Mouse (Mus musculus): ENCODE data around the gene Pik3ca. TPM values are rescaled to one million over a fixed set of nuclear protein-coding genes. Genes with fewer than 3 reads are reported as not detected.

Pik3ca gene
- polyA plus RNA-seq, 1 experiment from 2014 or later, result 14.4 TPM

DNA sequence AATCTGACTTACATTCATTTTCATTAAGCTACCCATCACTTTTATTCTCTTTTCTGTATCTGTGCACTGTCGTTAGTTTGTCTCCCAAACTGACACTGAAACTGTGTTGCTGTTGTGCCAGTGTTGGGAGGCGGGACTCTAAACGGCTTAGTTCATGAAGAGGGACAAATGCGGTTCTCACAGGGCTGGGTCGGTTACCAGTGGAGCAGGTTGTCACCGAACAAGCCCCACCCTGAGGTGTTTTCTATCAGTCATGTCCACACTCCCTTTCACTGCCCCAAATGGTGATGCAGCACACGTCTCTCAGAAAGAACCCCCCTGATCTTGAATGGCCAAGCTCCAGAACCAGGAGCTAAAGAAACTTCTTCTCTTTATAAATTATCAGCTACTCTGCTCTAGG lies 25.5 kb upstream of the Pik3ca start:
- 64% methylated on average over 7 of the region's 7 CpGs for WGBS

DNA sequence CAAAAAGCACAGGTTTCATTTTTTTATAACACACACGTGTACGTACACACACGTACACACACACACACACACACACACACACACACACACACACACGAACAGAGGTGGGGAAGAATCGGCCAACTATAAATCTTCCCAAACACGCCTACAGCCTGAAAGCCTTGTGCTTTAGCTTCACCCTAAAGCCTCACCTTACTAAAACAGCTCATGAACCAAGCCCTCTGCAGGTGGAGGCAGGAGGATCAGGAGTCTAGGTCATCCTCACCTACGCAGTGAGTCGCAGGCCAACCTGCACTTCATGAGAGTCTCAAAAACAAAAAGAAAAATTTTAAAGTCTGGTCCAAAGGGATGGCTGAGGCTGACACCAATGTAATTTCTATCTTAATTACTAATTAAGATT lies 25.0 kb upstream of the Pik3ca start:
- 70% methylated on average over 8 of the region's 8 CpGs for WGBS
- Histone ChIP-seq H3K36me3 (ENCODE audit: control insufficient read depth, insufficient read depth, low read length) (no peaks in the 10 kb centered on the region), H3K27ac (ENCODE audit: low read length) (no peak overlapping the region), H3K27me3 (ENCODE audit: control insufficient read depth, insufficient read depth, low read length) (no peaks in the 10 kb centered on the region), H3K4me3 (ENCODE audit: low read depth, low read length) (no peak overlapping the region), H3K4me2 (replicated peaks; ENCODE audit: low read depth, low read length) (no peak overlapping the region), H3K4me1 (ENCODE audit: control insufficient read depth, insufficient read depth, low read length) (no peaks in the 10 kb centered on the region), H3K9ac (replicated peaks; ENCODE audit: low read depth, low read length) (no peak overlapping the region), H3K9me3 (ENCODE audit: control insufficient read depth, low read depth, low read length) (no peaks in the 10 kb centered on the region)
- no peak for ATAC-seq (ENCODE audit: insufficient number of reproducible peaks, insufficient read depth, low FRiP score, low read depth)

More for the DNA sequence above, 25.5 kb upstream of the Pik3ca start:
- Histone ChIP-seq H3K9ac (replicated peaks; ENCODE audit: low read depth, low read length) (no peak overlapping the region), H3K27ac (ENCODE audit: low read length) (no peak overlapping the region), H3K4me2 (replicated peaks; ENCODE audit: low read depth, low read length) (no peak overlapping the region), H3K36me3 (ENCODE audit: control insufficient read depth, insufficient read depth, low read length) (no peaks in the 10 kb centered on the region), H3K9me3 (ENCODE audit: control insufficient read depth, low read depth, low read length) (no peaks in the 10 kb centered on the region), H3K27me3 (ENCODE audit: control insufficient read depth, insufficient read depth, low read length) (no peaks in the 10 kb centered on the region), H3K4me1 (ENCODE audit: control insufficient read depth, insufficient read depth, low read length) (no peaks in the 10 kb centered on the region), H3K4me3 (ENCODE audit: low read depth, low read length) (no peak overlapping the region)
- no peak for ATAC-seq (ENCODE audit: insufficient number of reproducible peaks, insufficient read depth, low FRiP score, low read depth)

DNA sequence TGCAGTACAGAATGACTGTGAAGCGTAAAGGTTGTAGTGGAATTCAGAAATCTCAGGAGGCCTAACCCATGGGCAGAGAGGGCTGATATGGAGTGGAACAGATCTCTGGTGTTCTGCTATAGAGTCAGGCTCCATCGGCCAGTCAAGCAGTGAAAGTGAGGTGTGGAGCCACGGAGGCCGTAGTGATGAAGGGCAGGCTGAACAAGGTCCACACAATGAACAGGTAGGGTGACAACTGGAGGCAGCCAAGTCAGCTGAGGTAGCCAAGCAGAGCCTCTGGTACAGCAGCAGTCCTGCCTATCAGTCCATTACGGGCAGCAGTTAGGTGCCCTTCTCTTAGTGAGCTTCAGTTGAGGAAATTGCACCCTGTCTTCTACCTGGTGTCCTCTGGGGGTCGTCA lies 24.2 kb upstream of the Pik3ca start:
- Histone ChIP-seq H3K4me2 (replicated peaks; ENCODE audit: low read depth, low read length) (no peak overlapping the region), H3K4me3 (ENCODE audit: low read depth, low read length) (no peak overlapping the region), H3K27me3 (ENCODE audit: control insufficient read depth, insufficient read depth, low read length) (no peaks in the 10 kb centered on the region), H3K9ac (replicated peaks; ENCODE audit: low read depth, low read length) (no peak overlapping the region), H3K4me1 (ENCODE audit: control insufficient read depth, insufficient read depth, low read length) (no peaks in the 10 kb centered on the region), H3K36me3 (ENCODE audit: control insufficient read depth, insufficient read depth, low read length) (no peaks in the 10 kb centered on the region), H3K9me3 (ENCODE audit: control insufficient read depth, low read depth, low read length) (no peaks in the 10 kb centered on the region), H3K27ac (ENCODE audit: low read length) (no peak overlapping the region)
- WGBS, result 77% methylated on average over 6 of the region's 6 CpGs
- no peak for ATAC-seq (ENCODE audit: insufficient number of reproducible peaks, insufficient read depth, low FRiP score, low read depth)

DNA sequence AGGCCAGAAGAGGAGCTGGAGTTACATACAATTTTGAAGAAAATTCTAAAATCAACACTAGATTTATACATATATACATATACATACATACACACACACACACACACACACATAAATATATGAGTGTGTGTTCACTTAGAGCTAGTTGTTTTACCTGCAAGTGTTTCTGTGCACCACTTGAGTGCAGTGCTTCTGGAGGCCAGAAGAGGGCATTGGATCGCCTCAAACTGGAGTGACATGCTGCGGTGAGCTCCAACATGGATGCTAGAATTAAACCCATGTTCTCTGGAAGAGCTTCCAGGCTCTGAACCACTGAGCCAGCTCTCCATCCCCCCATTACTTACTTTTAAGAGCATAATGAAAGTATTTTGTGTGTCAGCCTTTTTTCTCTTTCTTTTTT lies 17.6 kb upstream of the Pik3ca start:
- Histone ChIP-seq H3K4me3 (ENCODE audit: low read depth, low read length) (no peak overlapping the region), H3K9me3 (ENCODE audit: control insufficient read depth, low read depth, low read length) (no peaks in the 10 kb centered on the region), H3K4me1 (ENCODE audit: control insufficient read depth, insufficient read depth, low read length) (no peaks in the 10 kb centered on the region), H3K36me3 (ENCODE audit: control insufficient read depth, insufficient read depth, low read length) (no peaks in the 10 kb centered on the region), H3K9ac (replicated peaks; ENCODE audit: low read depth, low read length) (no peak overlapping the region), H3K27ac (ENCODE audit: low read length) (no peak overlapping the region), H3K4me2 (replicated peaks; ENCODE audit: low read depth, low read length) (no peak overlapping the region), H3K27me3 (ENCODE audit: control insufficient read depth, insufficient read depth, low read length) (no peaks in the 10 kb centered on the region)
- WGBS, result 37% methylated on average over 2 of the region's 2 CpGs
- no peak for ATAC-seq (ENCODE audit: insufficient number of reproducible peaks, insufficient read depth, low FRiP score, low read depth)

DNA sequence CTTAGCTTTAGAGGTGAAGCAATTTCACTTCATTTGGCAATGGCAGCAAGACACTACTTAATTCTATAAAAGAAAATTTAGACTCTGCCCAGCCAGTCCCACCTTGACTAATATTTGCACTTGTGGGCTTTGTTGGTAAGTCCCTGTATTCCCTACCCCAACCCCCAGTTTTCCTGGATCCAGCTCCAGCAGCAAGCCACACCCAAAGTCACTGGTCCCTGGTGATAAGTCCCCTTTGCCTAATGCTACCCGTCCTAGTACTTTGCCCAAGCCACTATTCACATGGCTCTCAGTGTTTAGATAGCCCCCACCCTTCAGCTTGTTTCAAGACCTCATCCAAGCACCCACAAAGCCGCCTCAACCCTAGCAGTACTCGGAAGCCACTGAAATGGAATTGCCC lies 15.9 kb upstream of the Pik3ca start:
- Histone ChIP-seq H3K27me3 (ENCODE audit: control insufficient read depth, insufficient read depth, low read length) (no peaks in the 10 kb centered on the region), H3K4me3 (ENCODE audit: low read depth, low read length) (no peak overlapping the region), H3K4me2 (replicated peaks; ENCODE audit: low read depth, low read length) (no peak overlapping the region), H3K36me3 (ENCODE audit: control insufficient read depth, insufficient read depth, low read length) (no peaks in the 10 kb centered on the region), H3K9me3 (ENCODE audit: control insufficient read depth, low read depth, low read length) (no peaks in the 10 kb centered on the region), H3K9ac (replicated peaks; ENCODE audit: low read depth, low read length) (no peak overlapping the region), H3K27ac (ENCODE audit: low read length) (no peak overlapping the region; the same call in 1 of the 2 replicates), H3K4me1 (ENCODE audit: control insufficient read depth, insufficient read depth, low read length) (no peaks in the 10 kb centered on the region)
- peak; percentile 84 for ATAC-seq (ENCODE audit: insufficient number of reproducible peaks, insufficient read depth, low FRiP score, low read depth)
- WGBS, result 61% methylated on average over 3 of the region's 3 CpGs

DNA sequence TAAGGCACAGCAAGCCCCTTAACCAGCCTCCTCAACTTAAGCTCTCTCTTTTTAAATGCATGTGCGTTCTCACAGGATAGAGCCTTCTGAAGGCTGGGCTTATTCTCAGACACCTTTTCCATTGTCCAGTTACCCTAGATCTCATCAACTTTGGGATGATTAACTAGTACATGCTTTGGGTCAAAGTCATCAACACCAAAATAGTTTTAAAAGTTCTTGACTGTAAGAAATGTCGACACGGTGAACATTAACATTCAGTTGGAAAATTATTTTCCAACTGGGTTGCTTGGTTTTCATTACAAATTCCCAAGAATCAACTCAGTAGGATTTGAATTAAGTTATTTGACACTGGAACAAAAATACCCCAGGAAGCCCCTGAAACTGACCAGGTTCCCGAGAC lies 4.6 kb upstream of the Pik3ca start:
- no peaks in the 10 kb centered on the region for H3K4me1 ChIP-seq (ENCODE audit: control insufficient read depth, insufficient read depth, low read length)
- no peak for ATAC-seq (ENCODE audit: insufficient number of reproducible peaks, insufficient read depth, low FRiP score, low read depth)

DNA sequence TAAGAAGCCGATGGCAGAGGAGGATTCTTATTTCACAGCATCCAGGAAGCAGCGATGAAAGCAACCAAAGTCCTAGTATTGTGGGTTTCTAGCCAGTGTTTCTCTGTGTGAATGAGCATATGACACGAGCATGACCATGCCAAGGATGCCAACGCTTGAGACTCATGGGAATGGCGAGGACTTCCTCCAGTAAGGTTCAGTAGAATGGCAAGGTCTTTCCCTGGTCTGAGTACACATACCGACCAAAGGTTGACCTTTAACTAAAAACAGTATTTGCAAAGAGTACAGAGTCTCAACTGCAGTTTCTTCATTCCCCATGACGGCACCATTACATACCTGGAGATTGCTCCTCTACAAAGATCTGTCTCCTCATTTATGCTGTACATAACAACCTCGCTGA lies 3.5 kb upstream of the Pik3ca start:
- Histone ChIP-seq H3K4me1 (ENCODE audit: control insufficient read depth, insufficient read depth, low read length) (peaks cover 6% of the 10 kb centered on the region; the same call in 1 of the 2 replicates), H3K9me3 (ENCODE audit: control insufficient read depth, low read depth, low read length) (no peaks in the 10 kb centered on the region), H3K36me3 (ENCODE audit: control insufficient read depth, insufficient read depth, low read length) (no peaks in the 10 kb centered on the region), H3K27me3 (ENCODE audit: control insufficient read depth, insufficient read depth, low read length) (no peaks in the 10 kb centered on the region), H3K27ac (ENCODE audit: low read length) (no peak overlapping the region), H3K4me3 (ENCODE audit: low read depth, low read length) (no peak overlapping the region), H3K9ac (replicated peaks; ENCODE audit: low read depth, low read length) (no peak overlapping the region), H3K4me2 (replicated peaks; ENCODE audit: low read depth, low read length) (no peak overlapping the region)
- ATAC-seq (ENCODE audit: insufficient number of reproducible peaks, insufficient read depth, low FRiP score, low read depth), result no peak
- 84% methylated on average over 8 of the region's 8 CpGs for WGBS

More for the DNA sequence above, 4.6 kb upstream of the Pik3ca start:
- Histone ChIP-seq H3K4me2 (replicated peaks; ENCODE audit: low read depth, low read length) (no peak overlapping the region), H3K9ac (replicated peaks; ENCODE audit: low read depth, low read length) (no peak overlapping the region), H3K27me3 (ENCODE audit: control insufficient read depth, insufficient read depth, low read length) (no peaks in the 10 kb centered on the region), H3K36me3 (ENCODE audit: control insufficient read depth, insufficient read depth, low read length) (no peaks in the 10 kb centered on the region), H3K4me3 (ENCODE audit: low read depth, low read length) (no peak overlapping the region), H3K27ac (ENCODE audit: low read length) (no peak overlapping the region), H3K9me3 (ENCODE audit: control insufficient read depth, low read depth, low read length) (no peaks in the 10 kb centered on the region)
- 92% methylated on average over 4 of the region's 4 CpGs for WGBS

DNA sequence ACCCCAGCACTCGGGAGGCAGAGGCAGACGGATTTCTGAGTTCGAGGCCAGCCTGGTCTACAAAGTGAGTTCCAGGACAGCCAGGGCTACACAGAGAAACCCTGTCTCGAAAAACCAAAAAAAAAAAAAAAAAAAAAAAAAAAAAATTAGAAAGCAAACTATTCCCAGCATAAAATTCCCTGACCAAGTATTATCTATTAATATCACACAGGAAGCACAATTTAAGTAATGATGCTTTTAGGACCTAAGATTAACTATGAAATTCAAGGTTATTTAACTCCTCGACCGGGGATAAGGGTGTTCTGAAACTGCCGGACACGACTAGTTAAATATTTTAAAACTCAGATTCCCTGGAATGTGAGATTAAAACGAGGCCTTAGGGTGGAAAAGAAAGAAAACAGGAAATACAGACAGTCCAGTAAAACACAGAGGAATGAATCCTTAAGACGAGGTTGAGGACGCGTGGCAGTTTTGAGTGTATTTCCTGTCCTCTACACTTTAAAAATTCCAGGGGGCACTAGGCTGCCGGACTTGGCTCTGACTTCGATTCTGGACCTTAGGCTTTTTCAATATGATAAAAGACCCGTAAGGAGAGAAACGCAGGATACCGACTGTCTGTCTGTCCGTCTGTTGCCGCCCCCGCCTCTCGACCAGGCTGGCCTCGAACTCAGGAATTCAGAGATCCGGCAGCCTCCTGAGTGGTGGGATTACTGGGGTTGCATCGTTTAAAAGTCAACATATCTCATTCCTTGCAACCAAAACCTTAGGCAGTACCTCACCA lies 1.5 kb upstream of the Pik3ca start:
- WGBS, result 16% methylated on average over 23 of the region's 24 CpGs
- no peaks in the 10 kb centered on the region for H3K27me3 ChIP-seq (ENCODE audit: control insufficient read depth, insufficient read depth, low read length)
- H3K9me3 ChIP-seq (ENCODE audit: control insufficient read depth, low read depth, low read length), result no peaks in the 10 kb centered on the region
- peaks cover 16% of the 10 kb centered on the region for H3K4me1 ChIP-seq (ENCODE audit: control insufficient read depth, insufficient read depth, low read length)
- H3K4me3 ChIP-seq (ENCODE audit: low read depth, low read length), result peak overlapping the region; percentile 94
- H3K36me3 ChIP-seq (ENCODE audit: control insufficient read depth, insufficient read depth, low read length), result no peaks in the 10 kb centered on the region
- H3K9ac ChIP-seq (replicated peaks; ENCODE audit: low read depth, low read length), result peak overlapping the region; percentile 47
- H3K4me2 ChIP-seq (replicated peaks; ENCODE audit: low read depth, low read length), result peak overlapping the region; percentile 67
- peak overlapping the region; percentile 96 for H3K27ac ChIP-seq (ENCODE audit: low read length)
- 0 out of 2 replicates have a peak, but pooled peaks have one; percentile 1 for ATAC-seq (ENCODE audit: insufficient number of reproducible peaks, insufficient read depth, low FRiP score, low read depth)

Data from stomach, embryonic 14.5 days (tissue).